Mouse (Mus musculus) embryonic fibroblast, embryonic 13.5 days (primary cell): ENCODE measurements at regions not wholly inside any gene's neighbourhood (a gene's known extent, or its start where the extent isn't known, plus 50 kb on each side); places are given as distances from the start of the nearest gene placed in this dataset.

ENCODE experiments used
- CTCF ChIP-seq: IDR thresholded peaks from 2 replicates; pipeline ENCODE4 v1.5.1; 2011; ENCODE audit warnings: mild to moderate bottlenecking, control low read depth, low read length, moderate library complexity, borderline replicate concordance; ENCODE audit not compliant: insufficient read depth
- POLR2A ChIP-seq: IDR thresholded peaks from 2 replicates; pipeline ENCODE4 v1.6.1; 2011; ENCODE audit warnings: low read depth, mild to moderate bottlenecking, control low read depth, low read length, moderate library complexity

- TF ChIP-seq POLR2A (no peak), CTCF (no peak)
Observed at GRCm38 (mm10) chr7:94548332-94548731, 1468.7 kb downstream of the Fam181b start.
